Comparison of ENCODE assay signal across 10 mouse cellular contexts in the genomic region with DNA sequence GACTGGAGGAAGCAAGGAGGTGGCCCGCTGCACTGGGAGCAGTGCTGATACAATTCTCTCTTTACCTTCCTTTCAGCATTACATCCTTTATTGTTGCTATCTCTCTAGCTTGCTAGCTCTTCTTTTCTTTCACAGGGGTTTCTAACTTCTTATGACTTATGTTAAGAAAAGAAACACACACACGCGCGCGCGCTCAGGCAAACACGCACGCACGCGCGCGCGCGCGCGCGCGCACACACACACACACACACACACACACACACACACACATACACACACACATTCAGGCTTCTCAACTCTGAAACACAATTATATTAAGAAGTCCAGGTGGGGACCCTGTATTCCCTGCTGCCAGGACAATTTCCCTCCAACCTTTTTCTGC. TPM values are rescaled to one million over a fixed set of nuclear protein-coding genes. Genes with fewer than 3 reads are reported as not detected.
DNase-seq lines count a peak whose midpoint lies in the region; ATAC-seq lines count a peak whose summit lies in the region.
"Had no signal": no experiment of that assay in that cellular context is flagged by ENCODE, and none has a peak within 500 bp of the region (broad histone marks: within the 10 kb centered on the region; RNA-seq: fewer than 3 reads in every experiment).

No protein-coding gene starts in this region.

- WGBS in kidney, embryonic 15.5 days: 46% methylated on average over 18 of the region's 18 CpGs
- 24% methylated on average over 3 of the region's 18 CpGs for WGBS in hindbrain, embryonic 11.5 days
- WGBS in midbrain, embryonic 12.5 days: 42% methylated on average over 18 of the region's 18 CpGs

- H3K4me3 ChIP-seq in kidney, embryonic 15.5 days (replicated peaks): peak overlapping the region; percentile 41
- H3K4me3 ChIP-seq in hindbrain, embryonic 11.5 days (ENCODE audit: low read depth, low read length): peak overlapping the region; percentile 60
- peak overlapping the region; percentile 66 for H3K4me3 ChIP-seq in midbrain, embryonic 12.5 days

- H3K9ac ChIP-seq in kidney, embryonic 15.5 days: no peak overlapping the region
- H3K9ac ChIP-seq in hindbrain, embryonic 11.5 days (ENCODE audit: low read depth, low read length): peak overlapping the region; percentile 74
- H3K9ac ChIP-seq in midbrain, embryonic 12.5 days (replicated peaks): peak overlapping the region; percentile 74

- H3K4me1 ChIP-seq in kidney, embryonic 15.5 days: 0 out of 2 replicates have a peak, but pooled peaks cover 4% of the 10 kb centered on the region
- no peaks in the 10 kb centered on the region for H3K4me1 ChIP-seq in hindbrain, embryonic 11.5 days (replicated peaks; ENCODE audit: control insufficient read depth, insufficient read depth, low read length)
- no peaks in the 10 kb centered on the region for H3K4me1 ChIP-seq in midbrain, embryonic 12.5 days

- no peak for ATAC-seq in kidney, embryonic 15.5 days (replicated peaks; ENCODE audit: low FRiP score)
- no peak for ATAC-seq in hindbrain, embryonic 11.5 days (ENCODE audit: low FRiP score)
- no peak for ATAC-seq in midbrain, embryonic 12.5 days (ENCODE audit: low FRiP score, low read depth)

- H3K9me3 ChIP-seq in kidney, embryonic 15.5 days (replicated peaks): no peaks in the 10 kb centered on the region
- no peaks in the 10 kb centered on the region for H3K9me3 ChIP-seq in hindbrain, embryonic 11.5 days (ENCODE audit: control insufficient read depth, low read length)
- H3K9me3 ChIP-seq in midbrain, embryonic 12.5 days: no peaks in the 10 kb centered on the region

- H3K36me3 ChIP-seq in kidney, embryonic 15.5 days: no peaks in the 10 kb centered on the region
- no peaks in the 10 kb centered on the region for H3K36me3 ChIP-seq in hindbrain, embryonic 11.5 days (ENCODE audit: control insufficient read depth, insufficient read depth, low read length)
- no peaks in the 10 kb centered on the region for H3K36me3 ChIP-seq in midbrain, embryonic 12.5 days
- H3K36me3 ChIP-seq: G1E had no signal

- peaks cover 60% of the 10 kb centered on the region for H3K27me3 ChIP-seq in kidney, embryonic 15.5 days
- H3K27me3 ChIP-seq in hindbrain, embryonic 11.5 days (ENCODE audit: control insufficient read depth, insufficient read depth, low read length): no peaks in the 10 kb centered on the region
- H3K27me3 ChIP-seq in midbrain, embryonic 12.5 days: no peaks in the 10 kb centered on the region

- H3K4me2 ChIP-seq in kidney, embryonic 15.5 days: peak overlapping the region; percentile 67
- H3K4me2 ChIP-seq in hindbrain, embryonic 11.5 days (replicated peaks; ENCODE audit: low read depth, low read length): peak overlapping the region; percentile 41
- H3K4me2 ChIP-seq in midbrain, embryonic 12.5 days (replicated peaks): peak overlapping the region; percentile 42

- DNase-seq in kidney, adult 9 months: no peak
- DNase-seq in embryo, embryonic 9.5 days (ENCODE audit: extremely low spot score): peak; percentile 16
- peak; percentile 44 for DNase-seq in hindbrain, embryonic 11.5 days (ENCODE audit: low spot score)
- DNase-seq in thymus, adult 18-20 months: no peak
- no peak for DNase-seq in layer of hippocampus, adult 9-10 months (ENCODE audit: low spot score)
- DNase-seq in adrenal gland, postnatal 25 days: no peak

- H3K27ac ChIP-seq in kidney, embryonic 15.5 days: no peak overlapping the region
- H3K27ac ChIP-seq in hindbrain, embryonic 11.5 days (ENCODE audit: low read depth, low read length): peak overlapping the region; percentile 89
- peak overlapping the region; percentile 95 for H3K27ac ChIP-seq in midbrain, embryonic 12.5 days (replicated peaks)

RNA-seq across cellular contexts. Expression of gene Pou3f4, which starts 1.5 kb away (rescaled TPM):
- 0.13 and 0.18 TPM in 2 replicates for polyA plus RNA-seq in kidney, embryonic 15.5 days (2015; fragmentation: Nextera tagmentation; extraction: Ambion mirVana)
- 18.1 and 28.1 TPM in 2 replicates for polyA plus RNA-seq in hindbrain, embryonic 11.5 days (2014; fragmentation: Nextera tagmentation; extraction: Ambion mirVana)
- polyA plus RNA-seq in midbrain, embryonic 12.5 days (2016; fragmentation: Nextera tagmentation; extraction: Ambion mirVana): 41.6 and 43.0 TPM in 2 replicates
- not detected in 2 replicates for total RNA-seq in adrenal gland, postnatal 25 days (2021)
- total RNA-seq: common myeloid progenitor, adult 5-6 weeks had no signal
- polyA plus RNA-seq: G1E had no signal

Comparison
In these comparisons a context has a peak if more than half of its experiments do, and no peak if none do; other contexts are left out.
1. DNase-seq: peak in embryo, embryonic 9.5 days (single experiment) and hindbrain, embryonic 11.5 days (single experiment); none in kidney, adult 9 months (single experiment), thymus, adult 18-20 months (0 of 2), layer of hippocampus, adult 9-10 months (single experiment) and adrenal gland, postnatal 25 days (single experiment).
2. RNA of gene Pou3f4, which starts 1.5 kb away (polyA plus RNA-seq): 41.6 to 43.0 TPM in midbrain, embryonic 12.5 days and 18.1 to 28.1 TPM in hindbrain, embryonic 11.5 days; 0.13 to 0.18 TPM in kidney, embryonic 15.5 days; every median in the first group is over 10 times any median in the second.
3. Peak in every context shown above with its lines, with median percentiles within 50 percentile points of each other: H3K4me2 ChIP-seq and H3K4me3 ChIP-seq.